Mouse (Mus musculus) heart, embryonic 15.5 days (tissue): ENCODE data around the gene Cyp3a41b. TPM values are rescaled to one million over a fixed set of nuclear protein-coding genes. Genes with fewer than 3 reads are reported as not detected.
"Not testable (repeated sequence)": the region's sequence is repeated elsewhere in the genome, so short reads cannot be mapped to it uniquely, and the experiment has no call there.

Experiments used
- ATAC-seq: fragments of 200-750 bp; cut with Nextera tagmentation; replicated peaks from 2 replicates; pipeline ENCODE4 v1.8.0; 2017; ENCODE audit warnings: low read depth, moderate TSS enrichment; ENCODE audit not compliant: insufficient number of reproducible peaks, insufficient read depth, low FRiP score
- H3K27ac ChIP-seq: fragments of 300-500 bp; sonication (generic); 2 replicates; pipeline ENCODE4 v1.5.1; 2015; ENCODE audit warnings: mild to moderate bottlenecking, inconsistent platforms
- H3K27me3 ChIP-seq: fragments of 300-500 bp; sonication (generic); 2 replicates; pipeline ENCODE4 v1.6.1; 2015; ENCODE audit warnings: inconsistent platforms
- H3K36me3 ChIP-seq: fragments of 300-500 bp; sonication (generic); 2 replicates; pipeline ENCODE4 v1.6.1; 2015; ENCODE audit warnings: mild to moderate bottlenecking, inconsistent platforms
- H3K4me1 ChIP-seq: fragments of 300-500 bp; sonication (generic); replicated peaks from 2 replicates; pipeline ENCODE4 v1.6.1; 2015; ENCODE audit warnings: inconsistent platforms
- H3K4me2 ChIP-seq: fragments of 300-500 bp; sonication (generic); 2 replicates; pipeline ENCODE4 v1.6.1; 2015; ENCODE audit warnings: inconsistent platforms, mild to moderate bottlenecking, moderate library complexity
- H3K4me3 ChIP-seq: fragments of 300-500 bp; sonication (generic); 2 replicates; pipeline ENCODE4 v1.5.1; 2015; ENCODE audit warnings: mild to moderate bottlenecking, inconsistent platforms
- H3K9ac ChIP-seq: fragments of 300-500 bp; sonication (generic); 2 replicates; pipeline ENCODE4 v1.6.1; 2015; ENCODE audit warnings: mild to moderate bottlenecking, inconsistent platforms
- H3K9me3 ChIP-seq: fragments of 300-500 bp; sonication (generic); replicated peaks from 2 replicates; pipeline ENCODE4 v1.6.1; 2016; ENCODE audit warnings: inconsistent platforms
- WGBS: fragments of 180-500 bp; shearing (Covaris S2); methylation state at CpG from one replicate; pipeline ENCODE4 v1.1.7; 2015; ENCODE audit warnings: mixed read lengths; 5-methylcytosine and 5-hydroxymethylcytosine counted together
- polyA plus RNA-seq: library from polyadenylated mRNA; unstranded; fragments of >200 nt; fragmentation: Nextera tagmentation; extraction: Ambion mirVana; gene quantifications from 2 replicates; pipeline ENCODE4 v1.2.1, GENCODE M21; 2015

Cyp3a41b gene
- not detected in 2 replicates for polyA plus RNA-seq

- WGBS, result 70% methylated on average over 1 of the region's 2 CpGs
Measured at GRCm38 (mm10) chr5:145584630-145585029, at the start of gene Cyp3a41b. TSS of gene Cyp3a41b (minus strand) at chr5:145584730.

GRCm38 (mm10) chr5:145632286-145632685 is 47.8 kb upstream of the Cyp3a41b start:
- WGBS, result 77% methylated on average over 1 of the region's 1 CpGs
- H3K9me3 ChIP-seq, result peaks cover 31% of the 10 kb centered on the region
- not testable (repeated sequence) for H3K27ac ChIP-seq, H3K4me3 ChIP-seq, H3K4me2 ChIP-seq, H3K27me3 ChIP-seq, H3K36me3 ChIP-seq, H3K9ac ChIP-seq, H3K4me1 ChIP-seq, ATAC-seq

More at GRCm38 (mm10) chr5:145584630-145585029, at the start of gene Cyp3a41b:
- not testable (repeated sequence) for H3K27ac ChIP-seq, ATAC-seq, H3K9me3 ChIP-seq, H3K36me3 ChIP-seq, H3K9ac ChIP-seq, H3K4me1 ChIP-seq, H3K27me3 ChIP-seq, H3K4me3 ChIP-seq, H3K4me2 ChIP-seq

DNA sequence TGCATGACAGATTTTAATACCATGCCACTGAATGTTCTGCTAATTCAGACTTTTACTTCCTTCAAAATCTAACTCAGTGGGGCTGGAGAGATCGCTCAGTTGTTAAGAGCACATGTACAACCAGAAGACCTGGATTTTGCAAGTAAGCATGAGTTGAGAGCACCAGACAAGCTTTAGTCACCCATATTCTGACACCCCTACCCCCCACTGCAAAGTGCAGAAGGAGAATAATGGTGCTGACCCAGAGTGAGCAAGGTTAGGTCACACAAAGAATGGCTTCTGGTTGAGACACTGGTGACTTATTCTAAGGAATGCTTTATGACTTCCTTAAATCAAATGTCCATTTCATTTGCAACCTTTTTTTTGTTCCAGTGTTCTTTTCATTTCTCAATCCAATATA is 20.4 kb upstream of the Cyp3a41b start:
- not testable (repeated sequence) for H3K9ac ChIP-seq, ATAC-seq, H3K4me2 ChIP-seq, H3K27me3 ChIP-seq, H3K4me1 ChIP-seq, H3K4me3 ChIP-seq, H3K9me3 ChIP-seq, H3K36me3 ChIP-seq, H3K27ac ChIP-seq
- 67% methylated on average over 1 of the region's 1 CpGs for WGBS

DNA sequence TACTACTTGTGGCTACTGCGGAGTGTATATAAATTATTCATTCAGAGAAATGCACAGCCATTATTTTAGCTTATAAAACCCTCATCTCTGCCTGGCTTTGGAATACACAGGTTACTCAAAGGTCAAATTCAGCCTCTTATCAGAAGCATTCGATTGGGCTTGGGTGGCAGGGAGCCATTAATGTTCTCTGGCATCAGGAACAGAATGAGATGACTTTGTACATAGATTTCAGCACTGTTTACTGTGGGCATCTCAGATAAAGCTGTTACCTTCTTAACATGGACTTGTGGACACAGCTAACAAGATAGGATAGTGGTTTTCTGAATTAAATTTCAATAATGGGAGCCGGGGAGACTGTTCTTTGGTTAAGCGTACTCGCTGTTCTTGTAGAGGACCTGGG is 13.3 kb upstream of the Cyp3a41b start:
- not testable (repeated sequence) for H3K36me3 ChIP-seq, H3K9ac ChIP-seq, ATAC-seq, H3K4me1 ChIP-seq, H3K9me3 ChIP-seq, H3K27ac ChIP-seq, H3K4me2 ChIP-seq, H3K4me3 ChIP-seq, H3K27me3 ChIP-seq
- WGBS, result 74% methylated on average over 5 of the region's 5 CpGs

- not testable (repeated sequence) for H3K4me3 ChIP-seq, H3K4me1 ChIP-seq, H3K27me3 ChIP-seq, H3K9me3 ChIP-seq, H3K9ac ChIP-seq, H3K4me2 ChIP-seq, H3K36me3 ChIP-seq, ATAC-seq, H3K27ac ChIP-seq
- WGBS, result 50% methylated on average over 1 of the region's 1 CpGs
Measured at GRCm38 (mm10) chr5:145577321-145577720, 7.2 kb downstream of the Cyp3a41b start.

GRCm38 (mm10) chr5:145575660-145576059 is 8.9 kb downstream of the Cyp3a41b start:
- not testable (repeated sequence) for ATAC-seq, H3K27me3 ChIP-seq, H3K4me1 ChIP-seq, H3K27ac ChIP-seq, H3K4me3 ChIP-seq, H3K9ac ChIP-seq, H3K36me3 ChIP-seq, H3K9me3 ChIP-seq, H3K4me2 ChIP-seq
- 75% methylated on average over 4 of the region's 4 CpGs for WGBS

- WGBS, result 73% methylated on average over 2 of the region's 2 CpGs
- ATAC-seq, H3K36me3 ChIP-seq: not testable (repeated sequence)
Measured at GRCm38 (mm10) chr5:145571922-145572321, 12.6 kb downstream of the Cyp3a41b start.

More at GRCm38 (mm10) chr5:145571922-145572321, 12.6 kb downstream of the Cyp3a41b start:
- H3K4me2 ChIP-seq, H3K27me3 ChIP-seq, H3K4me1 ChIP-seq, H3K9ac ChIP-seq, H3K4me3 ChIP-seq, H3K9me3 ChIP-seq, H3K27ac ChIP-seq: not testable (repeated sequence)

Other genes with a start within 250 kb of the Cyp3a41b start
- not detected in 2 replicates for gene Cyp3a57, start 239.5 kb downstream of the Cyp3a41b start, polyA plus RNA-seq
- gene Cyp3a16, start 115.0 kb downstream of the Cyp3a41b start, polyA plus RNA-seq, result not detected in 2 replicates
- not detected in 2 replicates for gene Cyp3a41a, start 135.4 kb upstream of the Cyp3a41b start, polyA plus RNA-seq
- gene Cyp3a44, start 221.1 kb upstream of the Cyp3a41b start, polyA plus RNA-seq, result not detected in 2 replicates